Mouse (Mus musculus) monocyte, adult 5-6 weeks (primary cell): ENCODE measurements around the gene Gm20517. TPM values are rescaled to one million over a fixed set of nuclear protein-coding genes. Genes with fewer than 3 reads are reported as not detected.

ENCODE experiments used
- total RNA-seq: library from RNA; stranded (forward); fragments of 200-1000, 200-491, 200-594 nt; gene quantifications from 3 replicates; pipeline ENCODE4 v1.2.3, GENCODE M21; 2017

The Gm20517 gene
- total RNA-seq, 1 experiment from 2014 or later, result 3.4 TPM

Other genes with a start within 250 kb of the Gm20517 start
- gene Mrps10, start 242.7 kb upstream of the Gm20517 start, total RNA-seq, result 32.6 to 39.2 TPM (median 36.2 TPM) in 3 replicates
- gene Guca1b, start 226.2 kb upstream of the Gm20517 start, total RNA-seq, result 0.43 to 3.8 TPM (median 1.6 TPM) in 3 replicates
- 0.57 TPM in 1 of 3 replicates, not detected in the others for gene Guca1a, start 211.0 kb upstream of the Gm20517 start, total RNA-seq
- 0.29 TPM in 1 of 3 replicates, not detected in the others for gene AI661453, start 175.0 kb upstream of the Gm20517 start, total RNA-seq
- not detected in 3 replicates for gene 1700001C19Rik, start 174.2 kb upstream of the Gm20517 start, total RNA-seq
- gene Taf8, start 109.3 kb upstream of the Gm20517 start, total RNA-seq, result 67.5 to 90.9 TPM (median 77.3 TPM) in 3 replicates
- 152 to 227 TPM (median 161 TPM) in 3 replicates for gene Ccnd3, start 106.5 kb upstream of the Gm20517 start, total RNA-seq
- gene Bysl, start 97 bp upstream of the Gm20517 start, total RNA-seq, result 6.1 to 11.2 TPM (median 8.2 TPM) in 3 replicates
- gene Med20, start within 50 bp of the Gm20517 start, total RNA-seq, result 34.9 to 75.1 TPM (median 57.2 TPM) in 3 replicates
- 2.6 to 3.9 TPM (median 3.0 TPM) in 3 replicates for gene Usp49, start 19.1 kb downstream of the Gm20517 start, total RNA-seq
- 17.7 to 36.4 TPM (median 24.6 TPM) in 3 replicates for gene Tomm6, start 76.8 kb downstream of the Gm20517 start, total RNA-seq
- 0.38 to 1.4 TPM (median 1.3 TPM) in 3 replicates for gene Frs3, start 77.4 kb downstream of the Gm20517 start, total RNA-seq
- 0.29 TPM in 1 of 3 replicates, not detected in the others for gene Gm21981, start 82.9 kb downstream of the Gm20517 start, total RNA-seq
- not detected in 3 replicates for gene Prickle4, start 83.1 kb downstream of the Gm20517 start, total RNA-seq
- gene Pgc, start 115.3 kb downstream of the Gm20517 start, total RNA-seq, result not detected in 3 replicates
- gene Tfeb, start 125.4 kb downstream of the Gm20517 start, total RNA-seq, result 61.8 to 91.9 TPM (median 65.3 TPM) in 3 replicates
- gene Mdfi, start 223.1 kb downstream of the Gm20517 start, total RNA-seq, result not detected in 3 replicates